Mouse (Mus musculus): ENCODE data around the gene Chrng.

Gene Chrng

DNA sequence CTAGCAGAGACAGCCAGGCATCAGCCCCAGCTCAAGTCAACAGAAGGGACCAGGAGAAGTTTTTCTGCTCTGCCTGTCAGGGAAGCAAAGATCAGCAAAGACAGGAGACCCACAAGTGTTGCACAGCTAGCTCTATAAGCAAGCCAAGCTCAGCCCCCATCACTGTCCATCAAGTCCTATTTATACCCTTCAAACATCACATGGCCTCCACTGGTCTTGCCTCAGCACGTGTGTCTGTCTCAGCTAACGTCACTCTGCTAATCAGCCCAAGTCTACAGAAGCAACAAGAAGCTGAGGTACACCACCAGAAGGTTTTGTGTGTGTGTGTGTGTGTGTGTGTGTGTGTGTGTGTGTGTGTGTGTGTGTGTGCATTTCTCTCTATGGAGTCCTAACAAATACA, 3.6 kb upstream of the Chrng start:
- no peak for DNase-seq

DNA sequence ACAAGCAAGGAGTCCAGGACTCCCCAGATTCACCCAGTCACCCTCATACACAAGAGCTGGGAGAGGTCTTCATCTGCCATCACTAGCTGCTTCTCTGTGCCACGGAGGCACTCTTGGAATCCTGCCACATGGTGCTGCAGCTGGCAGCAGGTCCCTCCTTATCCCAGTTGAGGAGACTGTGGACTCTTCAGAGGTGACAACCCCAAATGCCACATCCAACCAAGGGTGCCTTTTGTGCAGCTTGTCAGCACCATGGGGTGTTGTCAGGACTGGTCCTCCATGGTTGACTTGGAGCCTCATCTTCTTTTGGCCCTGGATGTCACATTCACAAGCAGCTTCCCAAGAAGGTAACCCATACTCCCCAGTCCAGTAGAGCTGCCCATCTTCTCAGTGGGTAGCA, 2.6 kb upstream of the Chrng start:
- DNase-seq: no peak

DNA sequence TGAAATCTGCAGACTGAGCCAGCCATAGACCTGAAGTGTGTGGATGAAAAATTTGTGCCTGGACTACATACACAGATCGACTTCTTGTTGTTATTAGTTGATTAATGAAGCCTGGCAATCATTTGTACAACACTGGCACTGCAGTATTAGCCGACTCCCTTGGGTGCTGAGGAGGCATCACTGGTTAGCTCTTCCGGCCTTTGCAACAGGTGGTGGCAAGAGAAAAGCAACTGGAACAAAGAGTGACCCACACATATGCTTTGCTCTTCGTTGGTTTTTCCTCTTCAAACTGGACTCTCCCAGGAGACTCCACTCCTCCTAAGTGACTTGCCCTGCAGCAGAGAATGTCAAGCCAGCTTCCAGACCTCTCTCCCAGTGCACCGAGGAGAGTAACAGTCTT, 678 bp upstream of the Chrng start:
- no peak for DNase-seq

DNA sequence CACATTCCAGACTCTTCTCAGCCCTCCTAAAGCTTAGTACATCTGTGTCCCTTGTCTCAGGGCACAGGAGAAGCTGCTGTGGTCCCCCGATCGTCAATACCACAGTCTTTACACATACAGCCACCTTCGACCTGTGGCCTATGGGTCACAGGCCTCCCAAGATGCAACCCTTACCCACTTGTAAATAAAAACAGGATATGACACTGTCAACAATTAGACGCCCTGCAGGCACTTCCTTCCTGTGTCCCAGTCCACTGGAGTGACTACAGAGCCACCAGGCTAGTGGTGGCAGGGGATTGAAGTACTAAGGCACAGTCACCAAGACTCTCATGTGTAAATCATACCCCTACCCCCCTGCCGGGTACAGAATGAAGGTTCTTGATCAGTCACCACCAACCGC, 581 bp downstream of the Chrng start:
- no peak for DNase-seq

GRCm38 (mm10) chr1:87205502-87205901, 1.0 kb downstream of the Chrng start:
- no peak for DNase-seq

DNA sequence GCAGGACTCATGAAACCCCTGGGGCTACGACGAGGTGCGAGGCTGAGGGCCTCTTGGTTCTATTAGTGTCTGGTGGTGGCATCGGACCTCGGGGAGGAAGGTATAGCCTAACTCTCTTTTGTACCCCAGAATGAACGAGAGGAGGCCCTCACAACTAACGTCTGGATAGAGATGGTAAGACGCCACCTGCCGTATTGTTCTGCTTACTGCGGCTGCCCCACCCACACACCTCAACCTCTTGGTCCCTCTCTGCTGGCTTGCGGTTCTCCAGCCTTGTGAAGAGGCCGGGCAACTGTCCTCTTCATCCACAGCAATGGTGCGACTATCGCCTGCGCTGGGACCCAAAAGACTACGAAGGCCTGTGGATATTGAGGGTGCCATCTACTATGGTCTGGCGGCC, 1.9 kb downstream of the Chrng start:
- DNase-seq: no peak

DNA sequence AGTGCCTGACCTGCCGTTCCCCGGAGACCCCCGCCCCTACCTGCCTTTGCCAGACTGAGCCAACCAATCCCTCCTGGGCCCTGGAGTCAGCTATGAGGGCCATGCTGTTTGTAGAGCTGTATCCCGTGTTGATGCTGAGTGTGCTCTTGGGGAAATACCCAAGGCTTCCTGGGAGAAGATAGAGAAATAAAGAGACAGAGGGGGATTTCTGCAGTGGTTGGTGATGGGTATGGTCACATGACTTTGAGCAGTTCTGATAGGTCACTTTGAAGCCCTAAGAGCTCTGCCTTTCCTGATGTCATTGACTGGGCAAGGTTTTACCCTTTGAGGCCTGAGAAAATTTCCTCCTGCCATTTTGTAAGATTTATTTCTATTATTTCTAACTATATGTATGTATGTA, 7.0 kb downstream of the Chrng start:
- no peak for DNase-seq

- DNase-seq: peak; percentile 94 to 96
These were observed 9.6 kb downstream of the Chrng start, which contains the start of gene Eif4e2 for GRCm38 (mm10) chr1:87213735-87214704. TSS of gene Eif4e2 (plus strand) at chr1:87213914.

- no peak for DNase-seq
These were observed 10.3 kb downstream of the Chrng start for GRCm38 (mm10) chr1:87214748-87215147.

DNA sequence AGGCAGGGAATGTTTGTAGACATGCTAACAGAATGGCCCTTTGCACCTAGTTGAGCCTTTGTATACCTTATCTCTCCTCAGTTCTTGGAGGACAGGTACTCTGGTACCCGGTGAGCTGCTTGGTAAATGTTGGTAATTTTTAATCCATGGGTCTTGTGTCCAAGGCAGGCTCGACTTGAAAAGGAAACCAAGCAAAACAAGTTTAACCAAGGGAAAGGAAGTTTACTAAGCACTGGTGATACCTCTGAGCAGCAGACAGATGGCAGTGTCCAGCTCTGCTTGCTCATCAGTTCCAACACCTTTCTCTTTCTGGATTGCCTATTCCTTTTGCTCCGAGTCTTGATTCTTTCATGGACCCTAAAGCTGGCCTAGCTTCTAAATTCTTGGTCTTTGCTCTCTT, 13.5 kb downstream of the Chrng start:
- no peak for DNase-seq

DNA sequence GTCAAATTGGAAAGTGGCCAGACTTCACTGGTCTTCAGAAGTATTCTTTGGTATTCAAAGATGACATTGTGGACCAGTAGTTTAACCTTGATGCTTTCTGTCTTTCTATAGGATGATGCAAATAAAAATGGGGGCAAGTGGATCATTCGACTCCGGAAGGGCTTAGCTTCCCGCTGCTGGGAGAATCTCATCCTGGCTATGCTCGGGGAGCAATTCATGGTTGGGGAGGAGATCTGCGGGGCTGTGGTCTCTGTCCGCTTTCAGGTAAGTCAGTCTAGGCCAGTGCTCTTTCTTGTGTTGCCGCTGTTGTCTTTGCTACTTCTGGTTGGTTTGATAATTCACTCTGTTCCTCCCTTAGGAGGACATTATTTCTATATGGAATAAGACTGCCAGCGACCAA, 21.3 kb downstream of the Chrng start:
- DNase-seq: no peak

DNA sequence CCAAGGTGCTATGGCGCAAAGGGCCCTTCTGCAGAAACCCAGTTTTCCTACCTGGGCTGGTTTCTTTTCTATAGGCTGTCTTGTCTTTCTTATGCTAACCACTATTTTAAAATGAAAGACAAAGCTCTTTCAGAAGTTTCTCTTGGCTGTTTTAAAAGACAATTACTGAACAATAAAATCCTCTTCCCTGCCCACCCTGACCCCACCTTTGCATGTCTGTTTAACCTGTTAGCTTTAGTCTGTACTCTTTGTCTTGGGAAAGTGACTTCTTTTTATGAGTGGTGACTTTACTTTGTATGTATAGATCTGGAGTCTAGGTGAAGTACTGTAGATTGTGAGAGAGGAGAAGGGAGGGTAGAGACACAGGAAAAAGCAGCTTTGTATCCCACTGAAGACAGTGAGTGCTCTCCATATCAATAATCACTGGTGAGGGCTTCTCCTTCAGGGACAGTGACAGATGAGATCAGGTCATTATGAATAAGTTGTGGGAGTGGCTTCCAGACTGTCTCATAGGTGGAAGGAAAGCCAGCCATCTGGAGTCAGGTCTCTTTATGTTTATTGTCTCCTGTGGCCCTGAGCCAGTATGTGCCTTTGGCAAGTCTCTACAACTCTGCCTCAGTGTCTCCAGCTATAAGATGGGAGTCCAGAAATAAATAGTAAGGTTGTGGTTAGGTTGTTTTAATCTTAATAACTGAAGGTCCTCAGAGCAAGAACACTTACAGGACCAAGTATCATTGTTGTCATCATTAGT, 22.1 kb downstream of the Chrng start:
- DNase-seq: no peak

DNA sequence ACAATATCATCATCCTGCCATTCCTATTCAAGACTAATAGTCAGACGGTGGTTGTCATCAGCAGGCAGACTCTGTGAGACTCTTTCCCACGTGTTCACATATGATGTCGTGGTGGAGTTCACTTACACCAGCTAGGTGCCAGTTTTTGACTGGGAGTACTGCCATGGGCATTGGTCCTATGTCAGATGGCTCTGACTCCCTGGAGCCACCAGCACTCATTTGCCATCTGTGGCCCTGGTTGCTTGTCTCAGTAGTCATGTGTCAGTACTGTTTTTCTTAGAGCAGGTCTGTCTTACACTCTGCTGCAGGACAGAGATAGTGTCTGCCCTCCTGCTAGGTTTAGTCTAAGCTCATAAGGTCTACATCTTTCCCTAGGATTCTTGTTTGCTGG, 22.7 kb downstream of the Chrng start:
- no peak for DNase-seq

DNA sequence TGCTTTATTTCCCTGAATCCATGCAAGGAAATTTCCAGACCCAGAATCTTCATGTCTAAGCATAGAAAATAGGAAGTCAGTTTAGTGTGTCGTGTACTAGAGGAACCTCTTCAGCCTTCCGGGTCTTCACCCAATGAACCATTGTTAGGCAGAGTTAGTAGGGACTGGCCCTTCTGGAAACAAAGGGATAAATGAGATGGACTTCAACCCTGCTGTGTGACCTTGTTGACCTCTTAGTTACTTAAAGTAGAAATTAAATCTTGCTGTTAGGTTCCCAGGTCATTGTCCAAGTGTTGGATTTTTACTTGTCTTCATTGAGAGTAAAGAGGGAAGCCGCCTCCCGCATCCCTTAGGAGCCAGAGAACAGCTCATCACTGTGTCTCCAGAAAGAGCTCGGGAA, 26.1 kb downstream of the Chrng start:
- no peak for DNase-seq

DNA sequence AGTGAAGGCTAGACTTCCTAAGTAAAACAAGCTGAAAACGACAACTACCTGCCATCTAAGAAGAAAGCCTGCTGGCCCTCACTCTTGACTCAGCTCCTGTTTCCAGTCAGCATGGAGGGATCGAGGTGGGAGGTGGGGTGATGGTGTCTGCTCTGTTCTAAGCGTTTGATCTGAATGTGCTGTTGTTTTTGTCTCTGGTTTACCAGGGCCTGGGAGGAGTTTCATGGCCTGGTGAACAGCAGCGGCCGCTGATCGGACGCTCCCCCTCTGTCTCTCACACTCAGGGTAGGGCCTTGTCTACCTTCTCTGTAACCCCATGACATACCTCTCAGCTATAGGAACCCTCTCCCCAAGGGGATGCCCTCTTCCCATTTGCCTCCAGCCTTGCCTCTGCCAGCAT, 27.7 kb downstream of the Chrng start:
- DNase-seq: no peak

GRCm38 (mm10) chr1:87239056-87239455, 34.6 kb downstream of the Chrng start:
- DNase-seq: no peak

DNA sequence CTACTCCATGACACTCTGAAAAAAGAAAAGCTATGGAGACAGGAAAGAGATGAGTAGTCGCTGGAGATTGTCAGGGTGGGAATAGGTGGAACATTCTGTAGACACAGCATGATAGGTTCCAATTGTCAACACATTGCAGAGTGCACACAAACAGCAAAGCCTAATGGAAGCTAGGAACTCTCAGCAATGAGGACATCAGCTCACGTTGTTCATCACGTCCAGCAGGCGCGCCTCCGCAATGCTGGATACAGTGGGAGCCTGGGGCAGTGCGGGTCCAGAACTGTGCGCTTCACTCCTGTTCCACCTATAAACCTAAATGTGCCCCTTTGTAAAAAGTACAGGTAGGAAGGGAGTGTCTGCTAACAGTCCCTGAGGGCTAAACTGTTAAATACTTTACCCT, 38.6 kb downstream of the Chrng start:
- DNase-seq: no peak

DNA sequence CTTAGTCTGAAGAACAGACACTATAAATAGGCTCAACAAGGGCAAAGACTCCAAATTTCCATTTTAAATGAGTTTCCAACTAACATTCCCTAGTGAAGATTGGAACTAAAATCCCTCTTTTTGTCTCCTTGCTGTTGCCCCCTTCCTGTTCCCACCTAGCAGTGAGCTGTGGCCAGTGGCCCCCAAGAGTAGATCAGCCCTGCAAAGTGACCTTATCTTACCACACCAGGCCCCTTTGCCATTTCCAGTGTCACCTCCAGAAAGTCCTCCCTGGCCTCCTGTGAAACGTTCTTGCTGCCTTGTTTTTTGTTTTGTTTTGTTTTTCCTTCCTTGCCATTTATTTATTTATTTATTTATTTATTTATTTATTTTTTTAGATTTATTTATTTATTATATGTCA, 41.0 kb downstream of the Chrng start:
- no peak for DNase-seq

GRCm38 (mm10) chr1:87245929-87246815, 41.7 kb downstream of the Chrng start:
- peak; percentile 39 to 53 for DNase-seq

DNA sequence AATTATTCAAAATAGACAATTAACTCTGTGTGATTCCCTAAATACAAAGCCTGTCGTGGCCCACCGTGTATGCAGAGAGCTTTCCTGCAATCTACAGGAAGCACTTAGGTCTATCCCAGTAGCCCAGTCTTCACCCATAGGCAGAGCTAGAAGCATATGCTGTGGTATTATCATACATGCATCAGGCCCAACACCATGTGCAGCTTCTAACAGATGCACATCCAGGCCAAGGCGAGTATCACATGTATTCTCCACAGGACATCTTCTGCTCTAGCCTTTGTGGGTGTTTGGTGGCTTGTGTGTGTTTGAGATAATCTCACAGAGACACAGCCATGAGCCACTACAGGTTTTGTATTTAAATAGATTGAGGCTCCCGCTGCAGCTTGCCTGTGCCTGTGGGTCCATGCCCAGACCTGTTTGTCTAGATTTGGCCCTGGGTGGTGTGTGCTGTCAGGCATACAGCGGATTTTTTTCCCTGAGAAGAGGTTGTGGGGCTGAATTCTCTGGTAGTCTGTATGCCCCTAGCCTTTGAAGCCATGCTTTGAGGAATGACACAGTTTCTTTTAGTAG, 47.7 kb downstream of the Chrng start:
- DNase-seq: no peak

GRCm38 (mm10) chr1:87255173-87255572, 50.7 kb downstream of the Chrng start:
- DNase-seq: no peak

DNA sequence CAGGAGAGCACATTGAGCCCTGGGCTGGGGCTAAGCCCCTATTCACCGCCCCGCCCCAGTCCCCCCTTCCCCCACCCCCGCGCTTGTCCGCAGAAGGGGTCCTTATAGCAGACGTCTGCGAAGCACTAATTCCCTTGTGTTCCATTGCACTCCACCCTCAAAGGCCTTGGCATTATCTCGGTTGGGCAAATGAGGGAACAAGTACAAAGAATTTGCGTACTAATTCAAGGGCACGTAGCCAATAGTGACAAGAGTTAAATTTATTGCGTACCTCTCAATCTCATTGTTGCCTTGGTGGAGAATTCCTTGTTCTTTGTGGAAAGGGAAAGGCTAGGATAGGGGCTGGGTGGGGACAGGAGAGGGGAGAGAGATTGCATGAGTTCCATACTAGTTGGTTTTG, 53.2 kb downstream of the Chrng start:
- DNase-seq: no peak

DNA sequence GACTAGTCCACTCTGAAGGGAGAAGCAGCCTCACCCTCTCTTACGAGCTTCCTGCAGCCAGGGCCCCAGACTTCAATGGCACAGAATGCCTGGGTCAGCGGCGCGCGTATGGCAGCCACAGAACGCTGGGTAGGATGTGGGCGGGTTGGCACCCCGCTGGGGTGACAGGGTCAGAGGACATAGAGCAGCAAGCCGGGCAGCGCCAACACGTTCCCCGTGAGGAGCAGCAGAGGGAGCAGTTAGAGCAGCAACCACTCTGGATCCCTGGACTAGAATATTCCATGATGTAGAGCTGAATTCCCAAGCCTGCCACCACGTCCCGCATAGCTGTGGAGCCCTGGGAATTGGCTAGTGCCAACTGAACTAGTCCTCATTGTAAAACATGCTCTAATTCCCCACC, 54.0 kb downstream of the Chrng start:
- no peak for DNase-seq

Measured in lung, adult 18-20 months (tissue).